Mouse (Mus musculus): ENCODE data around the gene Taf9b. TPM values are rescaled to one million over a fixed set of nuclear protein-coding genes. Genes with fewer than 3 reads are reported as not detected.
"Not testable (repeated sequence)": the region's sequence is repeated elsewhere in the genome, so short reads cannot be mapped to it uniquely, and the experiment has no call there.

Gene Taf9b
- 6.9 and 7.6 TPM in 2 replicates for polyA plus RNA-seq (2015; fragmentation: Nextera tagmentation; extraction: Ambion mirVana)

- Histone ChIP-seq H3K9me3 (ENCODE audit: control insufficient read depth) (no peaks in the 10 kb centered on the region), H3K4me2 (replicated peaks; ENCODE audit: low read depth) (peak within 1 kb of the TSS; percentile 66), H3K4me3 (ENCODE audit: low read depth, low read length) (peak within 1 kb of the TSS; percentile 63; the same call in 1 of the 2 replicates), H3K27ac (ENCODE audit: low read depth, low read length) (no peak within 1 kb of the TSS), H3K36me3 (ENCODE audit: control insufficient read depth, insufficient read depth) (no peaks in the 10 kb centered on the region), H3K27me3 (replicated peaks; ENCODE audit: control insufficient read depth, insufficient read depth, low read length) (no peaks in the 10 kb centered on the region), H3K9ac (ENCODE audit: low read depth, low read length) (no peak within 1 kb of the TSS), H3K4me1 (replicated peaks; ENCODE audit: control insufficient read depth, insufficient read depth, low read length) (no peaks in the 10 kb centered on the region)
- no peak for TF ChIP-seq CTCF (IDR thresholded peaks at IDR 0.05; ENCODE audit: low read depth)
- 89% methylated on average over 25 of the region's 25 CpGs for WGBS
- no peak for ATAC-seq
These were observed at the start of gene Taf9b for GRCm38 (mm10) chrX:106221058-106221457. Taf9b (minus strand) TSS chrX:106221158.

GRCm38 (mm10) chrX:106255276-106255675, 34.3 kb upstream of the Taf9b start, which contains the start of gene Fnd3c2:
Fnd3c2 (minus strand) TSS chrX:106255376.
- no peak within 1 kb of the TSS for H3K27ac ChIP-seq (ENCODE audit: low read depth, low read length)
- WGBS = 87% methylated on average over 4 of the region's 4 CpGs

GRCm38 (mm10) chrX:106219171-106220032, 1.6 kb downstream of the Taf9b start:
- WGBS = 28% methylated on average over 59 of the region's 60 CpGs

More at GRCm38 (mm10) chrX:106255276-106255675, 34.3 kb upstream of the Taf9b start, which contains the start of gene Fnd3c2:
- Histone ChIP-seq H3K4me2 (replicated peaks; ENCODE audit: low read depth) (no peak within 1 kb of the TSS), H3K27me3 (replicated peaks; ENCODE audit: control insufficient read depth, insufficient read depth, low read length) (no peaks in the 10 kb centered on the region), H3K9ac (ENCODE audit: low read depth, low read length) (no peak within 1 kb of the TSS), H3K4me3 (ENCODE audit: low read depth, low read length) (no peak within 1 kb of the TSS), H3K4me1 (replicated peaks; ENCODE audit: control insufficient read depth, insufficient read depth, low read length) (no peaks in the 10 kb centered on the region), H3K9me3 (ENCODE audit: control insufficient read depth) (no peaks in the 10 kb centered on the region), H3K36me3 (ENCODE audit: control insufficient read depth, insufficient read depth) (no peaks in the 10 kb centered on the region)
- no peak for TF ChIP-seq CTCF (IDR thresholded peaks at IDR 0.05; ENCODE audit: low read depth)
- no peak for ATAC-seq

GRCm38 (mm10) chrX:106209100-106209499, 11.9 kb downstream of the Taf9b start:
- Histone ChIP-seq H3K36me3 (ENCODE audit: control insufficient read depth, insufficient read depth) (no peaks in the 10 kb centered on the region), H3K9me3 (ENCODE audit: control insufficient read depth) (no peaks in the 10 kb centered on the region), H3K9ac (ENCODE audit: low read depth, low read length) (no peak overlapping the region), H3K4me1 (replicated peaks; ENCODE audit: control insufficient read depth, insufficient read depth, low read length) (no peaks in the 10 kb centered on the region), H3K4me2 (replicated peaks; ENCODE audit: low read depth) (no peak overlapping the region), H3K4me3 (ENCODE audit: low read depth, low read length) (no peak overlapping the region), H3K27me3 (replicated peaks; ENCODE audit: control insufficient read depth, insufficient read depth, low read length) (no peaks in the 10 kb centered on the region), H3K27ac (ENCODE audit: low read depth, low read length) (no peak overlapping the region)
- 87% methylated on average over 2 of the region's 2 CpGs for whole genome bisulfite sequencing
- no peak for ATAC-seq
- TF ChIP-seq CTCF (IDR thresholded peaks at IDR 0.05; ENCODE audit: low read depth) = no peak

More at GRCm38 (mm10) chrX:106219171-106220032, 1.6 kb downstream of the Taf9b start:
- Histone ChIP-seq H3K4me2 (replicated peaks; ENCODE audit: low read depth) (peak overlapping the region; percentile 66), H3K4me3 (ENCODE audit: low read depth, low read length) (peak overlapping the region; percentile 63), H3K9me3 (ENCODE audit: control insufficient read depth) (no peaks in the 10 kb centered on the region), H3K36me3 (ENCODE audit: control insufficient read depth, insufficient read depth) (no peaks in the 10 kb centered on the region), H3K27me3 (replicated peaks; ENCODE audit: control insufficient read depth, insufficient read depth, low read length) (no peaks in the 10 kb centered on the region), H3K4me1 (replicated peaks; ENCODE audit: control insufficient read depth, insufficient read depth, low read length) (no peaks in the 10 kb centered on the region), H3K9ac (ENCODE audit: low read depth, low read length) (peak overlapping the region; percentile 62), H3K27ac (ENCODE audit: low read depth, low read length) (peak overlapping the region; percentile 54)
- peak; percentile 23 for TF ChIP-seq CTCF (IDR thresholded peaks at IDR 0.05; ENCODE audit: low read depth)
- peak; percentile 79 for ATAC-seq

- peak; percentile 53 for TF ChIP-seq CTCF (IDR thresholded peaks at IDR 0.05; ENCODE audit: low read depth)
- WGBS = 80% methylated on average over 5 of the region's 5 CpGs
- no peak overlapping the region for H3K4me3 ChIP-seq (ENCODE audit: low read depth, low read length)
These were observed 22.1 kb downstream of the Taf9b start for GRCm38 (mm10) chrX:106198904-106199303.

GRCm38 (mm10) chrX:106197308-106197707, 23.6 kb downstream of the Taf9b start:
- Histone ChIP-seq H3K4me2 (replicated peaks; ENCODE audit: low read depth) (no peak overlapping the region), H3K27me3 (replicated peaks; ENCODE audit: control insufficient read depth, insufficient read depth, low read length) (no peaks in the 10 kb centered on the region), H3K27ac (ENCODE audit: low read depth, low read length) (no peak overlapping the region), H3K36me3 (ENCODE audit: control insufficient read depth, insufficient read depth) (peaks cover 15% of the 10 kb centered on the region), H3K9ac (ENCODE audit: low read depth, low read length) (no peak overlapping the region), H3K4me3 (ENCODE audit: low read depth, low read length) (no peak overlapping the region), H3K9me3 (ENCODE audit: control insufficient read depth) (no peaks in the 10 kb centered on the region), H3K4me1 (replicated peaks; ENCODE audit: control insufficient read depth, insufficient read depth, low read length) (no peaks in the 10 kb centered on the region)
- no peak for ATAC-seq
- TF ChIP-seq CTCF (IDR thresholded peaks at IDR 0.05; ENCODE audit: low read depth) = peak; percentile 47
- 65% methylated on average over 5 of the region's 5 CpGs for WGBS

More at GRCm38 (mm10) chrX:106198904-106199303, 22.1 kb downstream of the Taf9b start:
- Histone ChIP-seq H3K27ac (ENCODE audit: low read depth, low read length) (no peak overlapping the region), H3K9ac (ENCODE audit: low read depth, low read length) (no peak overlapping the region), H3K36me3 (ENCODE audit: control insufficient read depth, insufficient read depth) (peaks cover 15% of the 10 kb centered on the region), H3K27me3 (replicated peaks; ENCODE audit: control insufficient read depth, insufficient read depth, low read length) (no peaks in the 10 kb centered on the region), H3K4me1 (replicated peaks; ENCODE audit: control insufficient read depth, insufficient read depth, low read length) (no peaks in the 10 kb centered on the region), H3K9me3 (ENCODE audit: control insufficient read depth) (no peaks in the 10 kb centered on the region), H3K4me2 (replicated peaks; ENCODE audit: low read depth) (no peak overlapping the region)
- no peak for ATAC-seq

GRCm38 (mm10) chrX:106194361-106194760, 26.6 kb downstream of the Taf9b start:
- H3K27ac ChIP-seq (ENCODE audit: low read depth, low read length); H3K4me3 ChIP-seq (ENCODE audit: low read depth, low read length); H3K4me1 ChIP-seq (replicated peaks; ENCODE audit: control insufficient read depth, insufficient read depth, low read length); H3K9me3 ChIP-seq (ENCODE audit: control insufficient read depth); H3K4me2 ChIP-seq (replicated peaks; ENCODE audit: low read depth); H3K9ac ChIP-seq (ENCODE audit: low read depth, low read length); ATAC-seq; H3K27me3 ChIP-seq (replicated peaks; ENCODE audit: control insufficient read depth, insufficient read depth, low read length): not testable (repeated sequence)
- H3K36me3 ChIP-seq (ENCODE audit: control insufficient read depth, insufficient read depth) = peaks cover 15% of the 10 kb centered on the region
- 88% methylated on average over 6 of the region's 6 CpGs for WGBS
